Mouse (Mus musculus): ENCODE measurements around the gene Dmd.

The Dmd gene

GRCm38 (mm10) chrX:84435608-84436007, 1486.9 kb downstream of the Dmd start:
- peak in 1 of 2 experiments; percentile 2 for DNase-seq

- DNase-seq: no peak
Measured at GRCm38 (mm10) chrX:84436556-84436955, 1487.9 kb downstream of the Dmd start.

GRCm38 (mm10) chrX:84442996-84443395, 1494.3 kb downstream of the Dmd start:
- DNase-seq: no peak

GRCm38 (mm10) chrX:84443985-84444384, 1495.3 kb downstream of the Dmd start:
- no peak for DNase-seq

- DNase-seq: no peak
Measured at GRCm38 (mm10) chrX:84444638-84445037, 1496.0 kb downstream of the Dmd start.

- DNase-seq: peak; percentile 25 to 61
Measured at GRCm38 (mm10) chrX:84454473-84454872, 1505.8 kb downstream of the Dmd start.

- DNase-seq: peak in 1 of 2 experiments; percentile 0
Measured at GRCm38 (mm10) chrX:84514650-84515366, 1566.1 kb downstream of the Dmd start.

GRCm38 (mm10) chrX:84551995-84552394, 1603.3 kb downstream of the Dmd start:
- DNase-seq: no peak

- DNase-seq: peak; percentile 48 to 61
Measured at GRCm38 (mm10) chrX:84553441-84553840, 1604.8 kb downstream of the Dmd start.

GRCm38 (mm10) chrX:84598476-84598875, 1649.8 kb downstream of the Dmd start:
- DNase-seq: no peak

GRCm38 (mm10) chrX:84640446-84640845, 1691.8 kb downstream of the Dmd start:
- no peak for DNase-seq

GRCm38 (mm10) chrX:84747683-84748082, 1799.0 kb downstream of the Dmd start:
- DNase-seq: no peak

- peak in 1 of 2 experiments; percentile 5 for DNase-seq
Measured at GRCm38 (mm10) chrX:84860012-84860647, 1911.5 kb downstream of the Dmd start.

- no peak for DNase-seq
Measured at GRCm38 (mm10) chrX:84873090-84873489, 1924.4 kb downstream of the Dmd start.

GRCm38 (mm10) chrX:84878125-84878524, 1929.5 kb downstream of the Dmd start:
- no peak for DNase-seq

GRCm38 (mm10) chrX:84932715-84933473, 1984.2 kb downstream of the Dmd start:
- peak; percentile 85 to 87 for DNase-seq

- no peak for DNase-seq
Measured at GRCm38 (mm10) chrX:84960557-84960956, 2011.9 kb downstream of the Dmd start.

- DNase-seq: no peak
Measured at GRCm38 (mm10) chrX:84960972-84961371, 2012.3 kb downstream of the Dmd start.

- no peak for DNase-seq
Measured at GRCm38 (mm10) chrX:85008304-85008703, 2059.6 kb downstream of the Dmd start.

GRCm38 (mm10) chrX:85041466-85042058, 2092.9 kb downstream of the Dmd start:
- no peak for DNase-seq

- DNase-seq: no peak
Measured at GRCm38 (mm10) chrX:85046631-85047030, 2098.0 kb downstream of the Dmd start.

- DNase-seq: peak; percentile 45 to 46
Measured at GRCm38 (mm10) chrX:85048141-85049110, 2099.8 kb downstream of the Dmd start.
